Mouse (Mus musculus) ES-E14 (cell line): ENCODE data around the gene Wrb.

Experiments
- CHD2 ChIP-seq: IDR thresholded peaks from 2 replicates; pipeline ENCODE4 v1.6.1; 2014; ENCODE audit warnings: mild to moderate bottlenecking, low read depth, low read length, inconsistent platforms
- HCFC1 ChIP-seq: IDR thresholded peaks from 2 replicates; pipeline ENCODE4 v1.6.1; 2012; ENCODE audit warnings: low read length, inconsistent platforms, borderline replicate concordance; ENCODE audit not compliant: insufficient read depth
- MAFK ChIP-seq: IDR thresholded peaks from 2 replicates; pipeline ENCODE4 v1.6.1; 2014; ENCODE audit warnings: mild to moderate bottlenecking, low read depth, low read length, inconsistent platforms; ENCODE audit not compliant: insufficient read depth
- ZC3H11A ChIP-seq: IDR thresholded peaks from 2 replicates; pipeline ENCODE4 v1.6.1; 2012; ENCODE audit warnings: low read depth, mild to moderate bottlenecking, inconsistent platforms, low read length, borderline replicate concordance
- ZNF384 ChIP-seq: IDR thresholded peaks from 2 replicates; pipeline ENCODE4 v1.6.1; 2012; ENCODE audit warnings: low read depth, low read length, inconsistent platforms

- TF ChIP-seq ZNF384 (no peak), ZC3H11A (no peak), CHD2 (no peak), MAFK (no peak), HCFC1 (no peak)
These were observed 9.3 kb downstream of the Wrb start for GRCm38 (mm10) chr16:96154476-96154875.
